Mouse (Mus musculus): ENCODE measurements around the gene Gfm2. TPM values are rescaled to one million over a fixed set of nuclear protein-coding genes. Genes with fewer than 3 reads are reported as not detected.

Gene Gfm2
- total RNA-seq, 1 experiment = 70.6 TPM

DNA sequence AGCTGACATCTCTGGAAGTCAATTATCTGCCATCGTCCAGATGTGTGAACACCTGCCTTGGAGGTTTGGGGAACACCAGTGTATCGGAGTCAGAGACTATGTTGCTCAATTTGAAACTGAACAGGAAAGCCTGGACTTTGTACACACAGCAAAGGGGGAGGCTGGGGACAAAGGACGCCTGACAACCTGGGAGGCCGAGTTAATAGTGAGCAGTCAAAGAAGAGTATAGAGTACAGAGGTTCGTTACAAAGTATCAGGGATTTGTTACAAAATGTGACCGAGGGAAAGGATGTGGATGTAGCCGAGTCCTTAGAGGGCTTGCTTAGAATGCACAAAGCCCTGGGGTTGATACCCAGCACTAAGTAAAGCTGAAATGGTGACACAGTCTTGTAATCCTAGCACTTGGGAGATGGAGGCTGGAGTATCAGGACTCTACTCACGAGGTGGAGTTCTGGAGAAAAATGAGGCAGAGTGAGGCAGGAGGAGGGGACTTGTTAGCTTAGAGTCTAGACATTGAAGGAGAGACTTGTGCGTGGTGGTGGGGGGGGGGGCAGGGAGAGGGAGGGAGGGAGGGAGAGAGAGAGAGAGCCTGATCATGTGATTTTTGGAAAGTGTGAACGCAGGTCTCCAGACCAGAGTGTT lies 86.7 kb downstream of the Gfm2 start:
- H3K4me3 ChIP-seq (ENCODE audit: insufficient read depth in 1 of 2, low read depth in 1 of 2, low read length in 2 of 2, poor library complexity in 1 of 2, severe bottlenecking in 1 of 2) = peak overlapping the region in 1 of 2 experiments; percentile 11; a peak in 1 of 4 replicates
- peaks cover 3 to 8% of the 10 kb centered on the region in 2 experiments; a peak in 2 of 4 replicates for H3K4me1 ChIP-seq (ENCODE audit: control insufficient read depth in 2 of 2, insufficient read depth in 2 of 2, low read length in 2 of 2, poor library complexity in 1 of 2)
- no peaks in the 10 kb centered on the region for H3K36me3 ChIP-seq (ENCODE audit: control insufficient read depth, insufficient read depth, low read length, poor library complexity, severe bottlenecking)
- in situ Hi-C loops (cut with MboI; ENCODE audit: low sequenced_read_pairs in 2 of 2, unreplicated experiment in 2 of 2) = no loop called here
- TF ChIP-seq MAFK (IDR thresholded peaks at IDR 0.05; ENCODE audit: insufficient read depth, low read depth, low read length) = no peak
- no peak for TF ChIP-seq CHD2 (IDR thresholded peaks at IDR 0.05; ENCODE audit: low read depth, low read length)
- DNase-seq (ENCODE audit: low read depth, low spot score) = no peak
- H3K9me3 ChIP-seq (ENCODE audit: control insufficient read depth, insufficient read depth, low read depth, low read length) = no peaks in the 10 kb centered on the region
- H3K9ac ChIP-seq (ENCODE audit: insufficient read depth, low read depth, low read length, poor library complexity, severe bottlenecking) = peak overlapping the region; percentile 57; the same call in 1 of the 2 replicates
- H3K27ac ChIP-seq (ENCODE audit: insufficient read depth, low read depth, low read length, poor library complexity, severe bottlenecking) = no peak overlapping the region

- Histone ChIP-seq H3K4me1 (ENCODE audit: control insufficient read depth in 2 of 2, insufficient read depth in 2 of 2, low read length in 2 of 2, poor library complexity in 1 of 2) (peaks cover 3 to 8% of the 10 kb centered on the region in 2 experiments; a peak in 2 of 4 replicates), H3K4me3 (ENCODE audit: insufficient read depth in 1 of 2, low read depth in 1 of 2, low read length in 2 of 2, poor library complexity in 1 of 2, severe bottlenecking in 1 of 2) (peak overlapping the region; percentile 6 to 11; a peak in 3 of 4 replicates), H3K36me3 (ENCODE audit: control insufficient read depth, insufficient read depth, low read length, poor library complexity, severe bottlenecking) (no peaks in the 10 kb centered on the region), H3K9ac (ENCODE audit: insufficient read depth, low read depth, low read length, poor library complexity, severe bottlenecking) (peak overlapping the region; percentile 57; the same call in 1 of the 2 replicates), H3K27ac (ENCODE audit: insufficient read depth, low read depth, low read length, poor library complexity, severe bottlenecking) (no peak overlapping the region), H3K9me3 (ENCODE audit: control insufficient read depth, insufficient read depth, low read depth, low read length) (no peaks in the 10 kb centered on the region)
- in situ Hi-C loops (cut with MboI; ENCODE audit: low sequenced_read_pairs in 2 of 2, unreplicated experiment in 2 of 2) = loop anchor here in 1 of 2 experiments (25.0 kb wide), 2 partner anchors 262 to 387 kb away; no protein-coding TSS in a partner anchor
- DNase-seq (ENCODE audit: low read depth, low spot score) = no peak
- no peak for TF ChIP-seq MAFK (IDR thresholded peaks at IDR 0.05; ENCODE audit: insufficient read depth, low read depth, low read length)
- TF ChIP-seq HCFC1 (IDR thresholded peaks at IDR 0.05; ENCODE audit: borderline replicate concordance, insufficient read depth, low read length) = no peak
- no peak for TF ChIP-seq ZC3H11A (IDR thresholded peaks at IDR 0.05; ENCODE audit: borderline replicate concordance, low read depth, low read length)
These were observed 87.4 kb downstream of the Gfm2 start for GRCm38 (mm10) chr13:97225130-97225529.

GRCm38 (mm10) chr13:97227795-97228194 lies 90.1 kb downstream of the Gfm2 start:
- in situ Hi-C loops (cut with MboI; ENCODE audit: low sequenced_read_pairs in 2 of 2, unreplicated experiment in 2 of 2) = loop anchor here in 1 of 2 experiments (25.0 kb wide), 2 partner anchors 260 to 385 kb away; no protein-coding TSS in a partner anchor

DNA sequence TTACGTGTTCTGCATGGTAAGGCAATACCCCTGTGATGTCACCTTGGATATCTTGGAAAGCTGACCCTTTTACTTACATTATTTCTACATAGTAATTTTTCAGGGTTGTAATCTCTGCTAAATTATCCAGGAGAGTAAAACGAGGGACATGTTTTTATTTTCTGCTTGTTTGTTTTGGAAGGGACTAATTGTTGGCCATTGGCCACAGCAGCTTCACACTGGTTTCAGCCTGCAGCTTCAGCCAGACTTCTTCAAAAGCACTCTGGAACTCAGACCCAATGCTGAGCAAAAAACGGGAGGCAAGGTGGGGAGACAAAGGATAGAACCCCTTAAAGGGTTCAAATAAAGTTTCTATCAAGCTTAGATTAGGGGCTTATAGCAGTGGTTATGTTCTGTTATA lies 92.4 kb downstream of the Gfm2 start:
- Histone ChIP-seq H3K9me3 (ENCODE audit: control insufficient read depth, insufficient read depth, low read depth, low read length) (no peaks in the 10 kb centered on the region), H3K4me1 (ENCODE audit: control insufficient read depth in 2 of 2, insufficient read depth in 2 of 2, low read length in 2 of 2, poor library complexity in 1 of 2) (peaks cover 0 to 2% of the 10 kb centered on the region in 2 experiments; a peak in 1 of 4 replicates), H3K27ac (ENCODE audit: insufficient read depth, low read depth, low read length, poor library complexity, severe bottlenecking) (no peak overlapping the region), H3K9ac (ENCODE audit: insufficient read depth, low read depth, low read length, poor library complexity, severe bottlenecking) (no peak overlapping the region), H3K36me3 (ENCODE audit: control insufficient read depth, insufficient read depth, low read length, poor library complexity, severe bottlenecking) (no peaks in the 10 kb centered on the region), H3K4me3 (ENCODE audit: insufficient read depth in 1 of 2, low read depth in 1 of 2, low read length in 2 of 2, poor library complexity in 1 of 2, severe bottlenecking in 1 of 2) (no peak overlapping the region)
- in situ Hi-C loops (cut with MboI; ENCODE audit: low sequenced_read_pairs in 2 of 2, unreplicated experiment in 2 of 2) = loop anchor here (5.0 to 25.0 kb wide), 6 partner anchors 257 to 707 kb away; no protein-coding TSS in a partner anchor
- DNase-seq (ENCODE audit: low read depth, low spot score) = no peak
- TF ChIP-seq MAFK (IDR thresholded peaks at IDR 0.05; ENCODE audit: insufficient read depth, low read depth, low read length) (no peak), ZNF384 (IDR thresholded peaks at IDR 0.05; ENCODE audit: low read depth, low read length) (no peak), HCFC1 (IDR thresholded peaks at IDR 0.05; ENCODE audit: borderline replicate concordance, insufficient read depth, low read length) (no peak), CHD2 (IDR thresholded peaks at IDR 0.05; ENCODE audit: low read depth, low read length) (no peak), ZC3H11A (IDR thresholded peaks at IDR 0.05; ENCODE audit: borderline replicate concordance, low read depth, low read length) (no peak)

More at GRCm38 (mm10) chr13:97227795-97228194, 90.1 kb downstream of the Gfm2 start:
- TF ChIP-seq MAFK (IDR thresholded peaks at IDR 0.05; ENCODE audit: insufficient read depth, low read depth, low read length) (peak; percentile 39; the same call in 1 of the 2 replicates), ZC3H11A (IDR thresholded peaks at IDR 0.05; ENCODE audit: borderline replicate concordance, low read depth, low read length) (no peak)
- no peak for DNase-seq (ENCODE audit: low read depth, low spot score)
- peak overlapping the region; percentile 26; the same call in 1 of the 2 replicates for H3K27ac ChIP-seq (ENCODE audit: insufficient read depth, low read depth, low read length, poor library complexity, severe bottlenecking)
- H3K36me3 ChIP-seq (ENCODE audit: control insufficient read depth, insufficient read depth, low read length, poor library complexity, severe bottlenecking) = no peaks in the 10 kb centered on the region
- H3K4me1 ChIP-seq (ENCODE audit: control insufficient read depth in 2 of 2, insufficient read depth in 2 of 2, low read length in 2 of 2, poor library complexity in 1 of 2) = peaks cover 3 to 8% of the 10 kb centered on the region in 2 experiments; a peak in 2 of 4 replicates
- H3K9ac ChIP-seq (ENCODE audit: insufficient read depth, low read depth, low read length, poor library complexity, severe bottlenecking) = no peak overlapping the region
- H3K4me3 ChIP-seq (ENCODE audit: insufficient read depth in 1 of 2, low read depth in 1 of 2, low read length in 2 of 2, poor library complexity in 1 of 2, severe bottlenecking in 1 of 2) = no peak overlapping the region
- H3K9me3 ChIP-seq (ENCODE audit: control insufficient read depth, insufficient read depth, low read depth, low read length) = no peaks in the 10 kb centered on the region

Other genes with a start within 250 kb of the Gfm2 start
- 0.54 and 0.79 TPM in 2 replicates for gene Gcnt4, start 213.2 kb upstream of the Gfm2 start, total RNA-seq (2012; rRNA removed)
- gene 1700029F12Rik, start 103.6 kb upstream of the Gfm2 start, total RNA-seq (2012; rRNA removed) = not detected in 2 replicates
- 63.4 and 67.2 TPM in 2 replicates for gene Fam169a, start 70.7 kb upstream of the Gfm2 start, total RNA-seq (2012; rRNA removed)
- 6.7 and 8.4 TPM in 2 replicates for gene Gm6169, start 38.7 kb upstream of the Gfm2 start, total RNA-seq (2012; rRNA removed)
- gene Nsa2, start within 50 bp of the Gfm2 start, total RNA-seq (2012; rRNA removed) = 98.3 and 116 TPM in 2 replicates
- 82.5 and 144 TPM in 2 replicates for gene Hexb, start 60.4 kb downstream of the Gfm2 start, total RNA-seq (2012; rRNA removed)
- gene Enc1, start 103.2 kb downstream of the Gfm2 start, total RNA-seq (2012; rRNA removed) = 63.1 and 73.6 TPM in 2 replicates